Mouse (Mus musculus): ENCODE data around the gene Gm13696. TPM values are rescaled to one million over a fixed set of nuclear protein-coding genes. Genes with fewer than 3 reads are reported as not detected.

Gene Gm13696
- polyA plus RNA-seq (2012; rRNA removed) = not detected in 2 replicates

GRCm38 (mm10) chr2:83972823-83973222 is at the start of gene Gm13696:
Gm13696 (plus strand) TSS chr2:83973123.

GRCm38 (mm10) chr2:83940931-83941361 is 32.0 kb upstream of the Gm13696 start, which contains the start of gene Zswim2:
Zswim2 (minus strand) TSS chr2:83941228.

GRCm38 (mm10) chr2:83955393-83955792 is 17.5 kb upstream of the Gm13696 start, which contains the start of gene Gm13698:
Gm13698 (plus strand) TSS chr2:83955693.

GRCm38 (mm10) chr2:83961203-83961602 is 11.7 kb upstream of the Gm13696 start, which contains the start of gene Gm13693:
Gm13693 (plus strand) TSS chr2:83961503.

GRCm38 (mm10) chr2:83967013-83967412 is 5.9 kb upstream of the Gm13696 start, which contains the start of gene Gm13695:
Gm13695 (plus strand) TSS chr2:83967313.

GRCm38 (mm10) chr2:83978633-83979032 is 5.7 kb downstream of the Gm13696 start, which contains the start of gene Gm13694:
Gm13694 (plus strand) TSS chr2:83978933.

GRCm38 (mm10) chr2:83984443-83984842 is 11.5 kb downstream of the Gm13696 start, which contains the start of gene Gm13697:
Gm13697 (plus strand) TSS chr2:83984743.

GRCm38 (mm10) chr2:83990253-83990652 is 17.3 kb downstream of the Gm13696 start, which contains the start of gene Gm13691:
Gm13691 (plus strand) TSS chr2:83990553.

Other genes with a start within 250 kb of the Gm13696 start
- gene Itgav, start 248.7 kb upstream of the Gm13696 start, polyA plus RNA-seq (2012; rRNA removed) = 13.6 and 36.4 TPM in 2 replicates
- 18.4 and 24.2 TPM in 2 replicates for gene Fam171b, start 160.5 kb upstream of the Gm13696 start, polyA plus RNA-seq (2012; rRNA removed)
- gene Zswim2, start 31.9 kb upstream of the Gm13696 start, polyA plus RNA-seq (2012; rRNA removed) = not detected in 2 replicates
- gene Gm13698, start 17.4 kb upstream of the Gm13696 start, polyA plus RNA-seq (2012; rRNA removed) = not detected in 2 replicates
- not detected in 2 replicates for gene Gm13693, start 11.6 kb upstream of the Gm13696 start, polyA plus RNA-seq (2012; rRNA removed)
- gene Gm13695, start 5.8 kb upstream of the Gm13696 start, polyA plus RNA-seq (2012; rRNA removed) = not detected in 2 replicates
- not detected in 2 replicates for gene Gm13694, start 5.8 kb downstream of the Gm13696 start, polyA plus RNA-seq (2012; rRNA removed)
- gene Gm13697, start 11.6 kb downstream of the Gm13696 start, polyA plus RNA-seq (2012; rRNA removed) = not detected in 2 replicates
- not detected in 2 replicates for gene Gm13691, start 17.4 kb downstream of the Gm13696 start, polyA plus RNA-seq (2012; rRNA removed)